Mouse (Mus musculus) limb, embryonic 13.5 days (tissue): ENCODE measurements around the gene Lamb3. TPM values are rescaled to one million over a fixed set of nuclear protein-coding genes. Genes with fewer than 3 reads are reported as not detected.
A peak's percentile ranks its signal among the peaks of the same experiment; 100 is the strongest.

ENCODE experiments used
- ATAC-seq: fragments of 200-750 bp; cut with Nextera tagmentation; 2 replicates; pipeline ENCODE4 v1.8.0; 2017; ENCODE audit warnings: low read depth, moderate number of reproducible peaks, moderate TSS enrichment; ENCODE audit not compliant: low FRiP score
- H3K27ac ChIP-seq: fragments of 300-500 bp; sonication (generic); 2 replicates; pipeline ENCODE4 v1.5.1; 2015; ENCODE audit warnings: inconsistent platforms, mild to moderate bottlenecking, moderate library complexity
- H3K27me3 ChIP-seq: fragments of 300-500 bp; sonication (generic); 2 replicates; pipeline ENCODE4 v1.6.1; 2015; ENCODE audit warnings: mild to moderate bottlenecking, inconsistent platforms
- H3K36me3 ChIP-seq: fragments of 300-500 bp; sonication (generic); 2 replicates; pipeline ENCODE4 v1.6.1; 2015; ENCODE audit warnings: inconsistent platforms, mild to moderate bottlenecking, moderate library complexity
- H3K4me1 ChIP-seq: fragments of 300-500 bp; sonication (generic); 2 replicates; pipeline ENCODE4 v1.6.1; 2015; ENCODE audit warnings: inconsistent platforms
- H3K4me2 ChIP-seq: fragments of 300-500 bp; sonication (generic); replicated peaks from 2 replicates; pipeline ENCODE4 v1.6.1; 2015; ENCODE audit warnings: inconsistent platforms, mild to moderate bottlenecking, moderate library complexity
- H3K4me3 ChIP-seq: fragments of 300-500 bp; sonication (generic); 2 replicates; pipeline ENCODE4 v1.5.1; 2015; ENCODE audit warnings: moderate library complexity, mild to moderate bottlenecking, inconsistent platforms
- H3K9ac ChIP-seq: fragments of 300-500 bp; sonication (generic); 2 replicates; pipeline ENCODE4 v1.6.1; 2015; ENCODE audit warnings: mild to moderate bottlenecking, inconsistent platforms
- H3K9me3 ChIP-seq: fragments of 300-500 bp; sonication (generic); 2 replicates; pipeline ENCODE4 v1.6.1; 2016; ENCODE audit warnings: inconsistent platforms
- WGBS: fragments of 180-500 bp; shearing (Covaris S2); methylation state at CpG from one replicate; pipeline ENCODE4 v1.1.7; 2015; 5-methylcytosine and 5-hydroxymethylcytosine counted together
- polyA plus RNA-seq: library from polyadenylated mRNA; unstranded; fragments of >200 nt; fragmentation: Nextera tagmentation; extraction: Ambion mirVana; gene quantifications from 2 replicates; pipeline ENCODE4 v1.2.1, GENCODE M21; 2015

Gene Lamb3
- polyA plus RNA-seq, 1 experiment from 2014 or later = 3.6 TPM

GRCm38 (mm10) chr1:193189151-193189621 lies 18.3 kb upstream of the Lamb3 start:
- H3K27me3 ChIP-seq = no peaks in the 10 kb centered on the region
- no peak overlapping the region for H3K9ac ChIP-seq
- H3K4me2 ChIP-seq = peak overlapping the region; percentile 30
- H3K27ac ChIP-seq = peak overlapping the region; percentile 80
- peaks cover 41% of the 10 kb centered on the region for H3K4me1 ChIP-seq
- no peaks in the 10 kb centered on the region for H3K9me3 ChIP-seq
- peak; percentile 93 for ATAC-seq
- no peak overlapping the region for H3K4me3 ChIP-seq
- WGBS = 7% methylated on average over 9 of the region's 9 CpGs
- H3K36me3 ChIP-seq = no peaks in the 10 kb centered on the region

DNA sequence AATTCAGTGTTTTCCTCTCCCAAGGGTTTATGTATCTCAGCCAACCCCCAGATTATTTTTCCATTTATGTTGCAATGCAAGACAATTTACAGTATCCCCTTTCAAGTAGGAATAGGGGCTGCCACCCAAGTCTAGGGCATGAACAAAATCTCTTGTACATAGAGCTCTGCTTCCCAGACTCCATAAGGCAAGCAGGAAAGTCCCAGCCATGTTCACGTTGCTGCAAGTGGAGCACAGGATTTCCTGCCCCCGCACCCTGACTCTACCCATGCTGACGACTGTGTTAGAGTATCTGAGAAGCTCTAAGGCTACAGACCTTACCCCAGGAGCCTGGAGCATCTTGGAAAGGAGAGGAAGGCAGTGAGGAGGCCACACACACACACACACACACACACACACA lies 17.7 kb upstream of the Lamb3 start:
- peak; percentile 45 for ATAC-seq
- no peaks in the 10 kb centered on the region for H3K27me3 ChIP-seq
- peaks cover 37% of the 10 kb centered on the region for H3K4me1 ChIP-seq
- WGBS = 32% methylated on average over 3 of the region's 3 CpGs
- no peak overlapping the region for H3K4me3 ChIP-seq
- no peaks in the 10 kb centered on the region for H3K9me3 ChIP-seq
- H3K9ac ChIP-seq = no peak overlapping the region
- peak overlapping the region; percentile 30 for H3K4me2 ChIP-seq
- H3K27ac ChIP-seq = peak overlapping the region; percentile 80
- no peaks in the 10 kb centered on the region for H3K36me3 ChIP-seq

GRCm38 (mm10) chr1:193191675-193192283 lies 15.7 kb upstream of the Lamb3 start:
- Histone ChIP-seq H3K9me3 (no peaks in the 10 kb centered on the region), H3K27ac (no peak overlapping the region), H3K36me3 (no peaks in the 10 kb centered on the region), H3K4me2 (no peak overlapping the region), H3K4me1 (peaks cover 37% of the 10 kb centered on the region), H3K9ac (no peak overlapping the region), H3K4me3 (no peak overlapping the region), H3K27me3 (no peaks in the 10 kb centered on the region)
- ATAC-seq = no peak
- WGBS = 91% methylated on average over 7 of the region's 7 CpGs

- 77% methylated on average over 3 of the region's 3 CpGs for WGBS
- ATAC-seq = no peak
- Histone ChIP-seq H3K4me1 (peaks cover 20% of the 10 kb centered on the region), H3K9ac (no peak overlapping the region), H3K9me3 (no peaks in the 10 kb centered on the region), H3K27ac (no peak overlapping the region), H3K27me3 (no peaks in the 10 kb centered on the region), H3K4me2 (no peak overlapping the region), H3K36me3 (no peaks in the 10 kb centered on the region), H3K4me3 (no peak overlapping the region)
Observed at GRCm38 (mm10) chr1:193194416-193195140, 12.9 kb upstream of the Lamb3 start.

- Histone ChIP-seq H3K27ac (no peak overlapping the region), H3K4me3 (no peak overlapping the region)
Observed at GRCm38 (mm10) chr1:193195169-193195810, 12.2 kb upstream of the Lamb3 start.

GRCm38 (mm10) chr1:193197494-193198205 lies 9.8 kb upstream of the Lamb3 start:
- no peak for ATAC-seq
- H3K9me3 ChIP-seq = no peaks in the 10 kb centered on the region
- no peaks in the 10 kb centered on the region for H3K36me3 ChIP-seq
- 87% methylated on average over 18 of the region's 18 CpGs for WGBS
- H3K4me3 ChIP-seq = no peak overlapping the region
- H3K27me3 ChIP-seq = no peaks in the 10 kb centered on the region
- H3K4me1 ChIP-seq = no peaks in the 10 kb centered on the region
- H3K9ac ChIP-seq = no peak overlapping the region
- H3K4me2 ChIP-seq = no peak overlapping the region
- no peak overlapping the region for H3K27ac ChIP-seq

More at GRCm38 (mm10) chr1:193195169-193195810, 12.2 kb upstream of the Lamb3 start:
- no peak overlapping the region for H3K4me2 ChIP-seq
- H3K4me1 ChIP-seq = peaks cover 13% of the 10 kb centered on the region
- no peaks in the 10 kb centered on the region for H3K27me3 ChIP-seq
- no peak for ATAC-seq
- 58% methylated on average over 3 of the region's 3 CpGs for WGBS
- H3K9me3 ChIP-seq = no peaks in the 10 kb centered on the region
- H3K9ac ChIP-seq = no peak overlapping the region
- no peaks in the 10 kb centered on the region for H3K36me3 ChIP-seq

- H3K27me3 ChIP-seq = no peaks in the 10 kb centered on the region
- no peak overlapping the region for H3K4me3 ChIP-seq
- H3K9ac ChIP-seq = no peak overlapping the region
- H3K4me2 ChIP-seq = no peak overlapping the region
- no peak for ATAC-seq
- H3K36me3 ChIP-seq = no peaks in the 10 kb centered on the region
- no peaks in the 10 kb centered on the region for H3K4me1 ChIP-seq
- H3K27ac ChIP-seq = no peak overlapping the region
- WGBS = 82% methylated on average over 2 of the region's 2 CpGs
- no peaks in the 10 kb centered on the region for H3K9me3 ChIP-seq
Observed at GRCm38 (mm10) chr1:193198312-193198711, 9.2 kb upstream of the Lamb3 start.

DNA sequence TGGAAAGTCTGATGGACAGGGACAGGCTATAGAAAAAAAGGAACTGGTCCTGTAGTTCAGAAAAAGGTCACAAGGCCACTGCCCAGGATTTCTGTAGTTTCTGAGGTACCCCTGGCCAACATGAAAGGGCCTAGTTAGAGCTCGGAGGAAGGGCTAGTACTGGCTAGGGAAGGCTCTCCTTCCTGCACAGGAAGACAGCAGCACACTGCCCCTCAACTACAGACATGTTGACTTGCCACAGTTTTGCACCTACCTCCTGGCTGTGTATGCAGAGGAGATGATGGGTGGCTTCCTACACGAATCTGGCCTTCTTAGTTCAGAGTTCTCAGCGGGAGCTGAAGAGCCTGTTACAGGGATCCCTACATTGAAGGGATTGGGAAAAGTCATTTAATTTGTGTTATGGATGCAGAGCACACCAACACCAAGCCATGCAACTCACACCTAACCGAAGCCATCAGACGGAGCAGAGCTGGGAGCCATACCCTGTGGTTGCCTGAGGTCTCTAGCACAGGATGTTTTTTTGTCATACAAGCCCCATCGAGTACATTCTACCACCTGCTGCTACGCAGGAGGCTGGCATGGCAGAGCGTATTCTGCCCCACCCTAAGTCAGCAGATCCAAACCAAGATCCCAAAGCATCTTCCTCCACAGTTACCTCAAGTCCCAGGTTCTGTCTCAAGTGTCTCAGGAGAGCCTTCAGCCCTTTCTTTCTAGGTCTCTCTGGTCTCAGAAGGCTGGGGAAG lies 6.7 kb upstream of the Lamb3 start:
- Histone ChIP-seq H3K9ac (no peak overlapping the region), H3K4me1 (no peaks in the 10 kb centered on the region), H3K4me3 (no peak overlapping the region), H3K27ac (no peak overlapping the region), H3K4me2 (no peak overlapping the region), H3K9me3 (no peaks in the 10 kb centered on the region), H3K36me3 (no peaks in the 10 kb centered on the region), H3K27me3 (no peaks in the 10 kb centered on the region)
- 86% methylated on average over 8 of the region's 8 CpGs for WGBS
- ATAC-seq = no peak

- Histone ChIP-seq H3K36me3 (no peaks in the 10 kb centered on the region), H3K27ac (no peak within 1 kb of the TSS), H3K9me3 (no peaks in the 10 kb centered on the region), H3K9ac (no peak within 1 kb of the TSS), H3K4me1 (no peaks in the 10 kb centered on the region), H3K4me3 (no peak within 1 kb of the TSS), H3K27me3 (no peaks in the 10 kb centered on the region), H3K4me2 (no peak within 1 kb of the TSS)
- ATAC-seq = no peak
- 54% methylated on average over 5 of the region's 5 CpGs for WGBS
Observed at GRCm38 (mm10) chr1:193201383-193201778, 6.1 kb upstream of the Lamb3 start, which contains the start of gene Traf3ip3. Gene Traf3ip3, minus strand, starts transcription at chr1:193201703.

- H3K27me3 ChIP-seq = no peaks in the 10 kb centered on the region
- H3K4me3 ChIP-seq = no peak overlapping the region
- H3K27ac ChIP-seq = no peak overlapping the region
- H3K9me3 ChIP-seq = no peaks in the 10 kb centered on the region
- 38% methylated on average over 2 of the region's 2 CpGs for WGBS
- no peaks in the 10 kb centered on the region for H3K4me1 ChIP-seq
- no peak for ATAC-seq
- H3K9ac ChIP-seq = no peak overlapping the region
- no peaks in the 10 kb centered on the region for H3K36me3 ChIP-seq
- H3K4me2 ChIP-seq = no peak overlapping the region
Observed at GRCm38 (mm10) chr1:193203821-193204220, 3.7 kb upstream of the Lamb3 start.

DNA sequence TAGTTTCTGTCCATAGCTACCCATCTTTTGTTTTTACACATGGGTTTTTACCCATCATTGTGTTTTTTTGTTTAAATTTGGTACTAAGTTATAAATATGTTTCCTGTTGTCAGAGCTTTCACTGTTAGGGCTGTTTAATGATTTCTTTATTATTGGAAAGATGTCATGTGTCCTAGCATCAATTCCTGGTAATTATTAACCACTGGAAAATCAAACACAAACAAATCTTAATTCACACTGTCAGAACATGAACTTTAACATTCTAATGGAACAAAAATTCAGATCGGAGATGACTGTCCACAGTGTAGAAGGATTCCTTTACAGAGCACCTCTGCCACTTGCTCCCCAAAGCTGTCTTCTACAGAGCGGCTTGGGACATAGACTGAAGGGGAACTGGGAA lies 2.1 kb upstream of the Lamb3 start:
- no peak for ATAC-seq
- H3K36me3 ChIP-seq = no peaks in the 10 kb centered on the region
- H3K4me2 ChIP-seq = no peak overlapping the region
- no peak overlapping the region for H3K4me3 ChIP-seq
- no peak overlapping the region for H3K27ac ChIP-seq
- H3K4me1 ChIP-seq = no peaks in the 10 kb centered on the region
- no peak overlapping the region for H3K9ac ChIP-seq
- no peaks in the 10 kb centered on the region for H3K27me3 ChIP-seq
- no peaks in the 10 kb centered on the region for H3K9me3 ChIP-seq
- WGBS = 86% methylated on average over 2 of the region's 2 CpGs
